Mouse (Mus musculus) neural tube, embryonic 13.5 days (tissue): ENCODE measurements around the gene Ipo5. TPM values are rescaled to one million over a fixed set of nuclear protein-coding genes. Genes with fewer than 3 reads are reported as not detected.

ENCODE experiments used
- ATAC-seq: fragments of 200-750 bp; cut with Nextera tagmentation; 2 replicates; pipeline ENCODE4 v1.8.0; 2017; ENCODE audit warnings: low read depth, mild to moderate bottlenecking, moderate TSS enrichment, moderate library complexity
- H3K27ac ChIP-seq: fragments of 300-500 bp; sonication (generic); replicated peaks from 2 replicates; pipeline ENCODE4 v1.5.1; 2015; ENCODE audit warnings: moderate library complexity, mild to moderate bottlenecking, inconsistent platforms
- H3K27me3 ChIP-seq: fragments of 300-500 bp; sonication (generic); 2 replicates; pipeline ENCODE4 v1.6.1; 2015; ENCODE audit warnings: mild to moderate bottlenecking, inconsistent platforms
- H3K36me3 ChIP-seq: fragments of 300-500 bp; sonication (generic); 2 replicates; pipeline ENCODE4 v1.6.1; 2015; ENCODE audit warnings: mild to moderate bottlenecking, inconsistent platforms
- H3K4me1 ChIP-seq: fragments of 300-500 bp; sonication (generic); replicated peaks from 2 replicates; pipeline ENCODE4 v1.6.1; 2015; ENCODE audit warnings: inconsistent platforms
- H3K4me2 ChIP-seq: fragments of 300-500 bp; sonication (generic); 2 replicates; pipeline ENCODE4 v1.6.1; 2015; ENCODE audit warnings: inconsistent platforms, mild to moderate bottlenecking, moderate library complexity
- H3K4me3 ChIP-seq: fragments of 300-500 bp; sonication (generic); 2 replicates; pipeline ENCODE4 v1.5.1; 2015; ENCODE audit warnings: mild to moderate bottlenecking, inconsistent platforms
- H3K9ac ChIP-seq: fragments of 300-500 bp; sonication (generic); 2 replicates; pipeline ENCODE4 v1.6.1; 2015; ENCODE audit warnings: moderate library complexity, mild to moderate bottlenecking, inconsistent platforms
- H3K9me3 ChIP-seq: fragments of 300-500 bp; sonication (generic); 2 replicates; pipeline ENCODE4 v1.6.1; 2016; ENCODE audit warnings: inconsistent platforms
- WGBS: fragments of 180-500 bp; shearing (Covaris S2); methylation state at CpG from one replicate; pipeline ENCODE4 v1.1.7; 2015; 5-methylcytosine and 5-hydroxymethylcytosine counted together
- polyA plus RNA-seq: library from polyadenylated mRNA; unstranded; fragments of >200 nt; fragmentation: Nextera tagmentation; extraction: Ambion mirVana; gene quantifications from 2 replicates; pipeline ENCODE4 v1.2.1, GENCODE M21; 2015

The Ipo5 gene
- polyA plus RNA-seq = 56.5 and 59.2 TPM in 2 replicates

DNA sequence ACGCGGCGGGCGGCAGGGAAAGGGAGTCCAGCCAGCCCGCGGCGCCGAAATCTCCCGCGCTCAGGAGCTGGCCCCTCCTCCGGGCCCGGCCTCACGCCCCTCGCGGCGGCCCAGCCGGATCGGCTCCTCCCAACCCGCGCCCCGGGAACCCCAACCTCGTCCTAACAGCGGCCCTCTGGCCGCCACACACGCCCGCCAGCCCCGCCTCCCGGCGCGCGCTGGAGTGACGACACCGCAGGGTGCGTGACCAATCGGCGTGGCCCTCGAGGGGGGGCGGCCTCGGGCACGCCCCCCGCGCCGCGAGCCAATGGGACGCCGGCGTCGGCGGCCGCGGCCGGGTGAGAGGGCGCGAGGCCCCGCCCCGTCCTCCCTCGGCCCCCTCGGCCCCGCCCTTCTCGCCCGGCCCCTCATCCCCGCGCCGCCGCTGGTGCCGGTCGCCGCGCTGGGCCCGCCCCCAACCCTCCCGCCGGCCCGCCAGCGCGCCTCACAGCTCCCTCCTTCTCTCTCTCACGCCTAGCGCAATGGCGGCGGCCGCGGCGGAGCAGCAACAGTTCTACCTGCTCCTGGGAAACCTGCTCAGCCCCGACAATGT is at the start of gene Ipo5:
Gene Ipo5, plus strand, starts transcription at position 492 of the 592 bp plus-strand sequence.
- Histone ChIP-seq H3K27me3 (no peaks in the 10 kb centered on the region), H3K36me3 (no peaks in the 10 kb centered on the region), H3K9ac (peak within 1 kb of the TSS; percentile 90), H3K27ac (peak within 1 kb of the TSS; percentile 94), H3K9me3 (no peaks in the 10 kb centered on the region), H3K4me2 (peak within 1 kb of the TSS; percentile 95), H3K4me3 (peak within 1 kb of the TSS; percentile 90), H3K4me1 (peaks cover 20% of the 10 kb centered on the region)
- under 1% methylated on average over 45 of the region's 83 CpGs for WGBS
- peak; percentile 96 for ATAC-seq

- Histone ChIP-seq H3K27ac (no peak overlapping the region), H3K4me3 (no peak overlapping the region), H3K4me1 (no peaks in the 10 kb centered on the region), H3K9ac (no peak overlapping the region), H3K4me2 (no peak overlapping the region), H3K9me3 (peaks cover under 1% of the 10 kb centered on the region; the same call in 1 of the 2 replicates), H3K36me3 (no peaks in the 10 kb centered on the region), H3K27me3 (no peaks in the 10 kb centered on the region)
- WGBS = 96% methylated on average over 3 of the region's 3 CpGs
- ATAC-seq = no peak
Observed at GRCm38 (mm10) chr14:120863205-120863604, 47.8 kb upstream of the Ipo5 start.

DNA sequence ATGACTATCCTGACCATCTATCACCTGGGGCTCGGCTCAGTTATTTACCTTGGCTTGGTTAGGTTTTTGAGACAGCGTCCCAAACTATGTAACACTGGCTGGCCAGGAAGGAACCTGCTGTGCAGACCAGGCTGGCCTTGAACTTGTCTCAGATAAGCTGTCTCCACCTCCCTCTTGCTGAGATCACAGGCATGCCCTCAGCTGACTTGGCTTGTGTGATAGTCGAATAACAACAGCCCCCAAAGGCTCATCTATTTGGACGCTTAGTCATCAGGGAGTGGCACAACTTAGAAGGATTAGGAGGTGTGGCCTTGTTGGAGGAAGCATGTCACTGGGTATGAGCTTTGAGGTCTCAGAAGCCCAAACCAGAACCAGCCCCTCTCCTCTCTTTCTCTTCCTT is 46.1 kb upstream of the Ipo5 start:
- Histone ChIP-seq H3K36me3 (no peaks in the 10 kb centered on the region), H3K9me3 (no peaks in the 10 kb centered on the region), H3K4me2 (no peak overlapping the region), H3K27me3 (no peaks in the 10 kb centered on the region), H3K4me1 (0 out of 2 replicates have a peak, but pooled peaks cover 6% of the 10 kb centered on the region), H3K4me3 (no peak overlapping the region), H3K9ac (no peak overlapping the region), H3K27ac (no peak overlapping the region)
- no peak for ATAC-seq
- 89% methylated on average over 4 of the region's 4 CpGs for WGBS

DNA sequence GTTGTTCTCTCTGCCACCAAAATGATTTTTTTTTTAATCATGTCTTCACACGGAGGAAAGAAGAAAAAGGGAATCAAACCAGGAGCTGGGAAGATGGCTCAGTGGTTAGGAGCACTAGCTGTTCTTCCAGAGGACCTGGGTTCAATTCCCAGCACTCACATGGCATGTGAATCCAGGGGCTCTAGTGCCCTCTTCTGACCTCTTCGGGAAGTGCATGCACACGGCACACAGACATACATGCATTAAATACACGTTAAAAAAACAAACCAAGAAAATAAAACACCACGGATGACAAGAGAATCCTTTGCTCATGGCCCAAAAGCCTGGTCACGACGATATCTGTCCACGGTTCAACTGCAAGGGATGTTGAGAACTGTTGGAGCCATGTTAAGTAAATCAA is 44.5 kb upstream of the Ipo5 start:
- H3K27me3 ChIP-seq = no peaks in the 10 kb centered on the region
- H3K4me3 ChIP-seq = no peak overlapping the region
- H3K36me3 ChIP-seq = no peaks in the 10 kb centered on the region
- no peak overlapping the region for H3K4me2 ChIP-seq
- no peaks in the 10 kb centered on the region for H3K9me3 ChIP-seq
- ATAC-seq = no peak
- peaks cover 14% of the 10 kb centered on the region for H3K4me1 ChIP-seq
- H3K9ac ChIP-seq = no peak overlapping the region
- H3K27ac ChIP-seq = no peak overlapping the region
- 93% methylated on average over 8 of the region's 8 CpGs for WGBS

DNA sequence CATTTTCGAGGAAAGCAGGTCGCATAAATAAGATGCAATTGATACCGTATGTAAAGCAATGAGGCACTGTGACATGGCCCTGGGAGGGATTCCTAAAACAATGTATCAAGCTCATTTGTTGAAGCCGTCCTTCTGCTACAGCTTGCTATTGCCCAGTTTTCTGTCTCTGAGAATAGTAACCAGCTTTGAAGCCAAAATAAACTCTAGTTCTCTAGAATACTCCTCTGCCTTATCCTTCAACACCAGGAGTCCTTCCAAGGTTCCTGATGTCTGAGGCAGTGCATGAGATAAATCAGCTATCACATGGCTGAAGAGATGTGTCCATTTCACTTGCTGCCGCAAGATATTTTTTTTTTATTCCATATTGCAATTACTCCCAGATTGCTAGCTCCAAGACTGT is 43.9 kb upstream of the Ipo5 start:
- Histone ChIP-seq H3K4me1 (peaks cover 14% of the 10 kb centered on the region), H3K36me3 (no peaks in the 10 kb centered on the region), H3K9ac (no peak overlapping the region), H3K27ac (no peak overlapping the region), H3K4me2 (no peak overlapping the region), H3K27me3 (no peaks in the 10 kb centered on the region), H3K9me3 (no peaks in the 10 kb centered on the region), H3K4me3 (no peak overlapping the region)
- ATAC-seq = no peak
- WGBS = 86% methylated on average over 5 of the region's 5 CpGs

- Histone ChIP-seq H3K36me3 (no peaks in the 10 kb centered on the region), H3K9me3 (no peaks in the 10 kb centered on the region), H3K4me1 (peaks cover 14% of the 10 kb centered on the region), H3K27ac (no peak overlapping the region), H3K9ac (no peak overlapping the region), H3K4me3 (no peak overlapping the region), H3K4me2 (no peak overlapping the region), H3K27me3 (no peaks in the 10 kb centered on the region)
- 42% methylated on average over 8 of the region's 8 CpGs for WGBS
- peak; percentile 50; the same call in 1 of the 2 replicates for ATAC-seq
Observed at GRCm38 (mm10) chr14:120868494-120868893, 42.5 kb upstream of the Ipo5 start.

GRCm38 (mm10) chr14:120870736-120871135 is 40.3 kb upstream of the Ipo5 start:
- peak; percentile 61; the same call in 1 of the 2 replicates for ATAC-seq
- Histone ChIP-seq H3K4me1 (peaks cover 14% of the 10 kb centered on the region), H3K27ac (0 out of 2 replicates have a peak overlapping the region, but pooled peaks have one; percentile 5), H3K27me3 (no peaks in the 10 kb centered on the region), H3K9ac (no peak overlapping the region), H3K4me2 (no peak overlapping the region), H3K9me3 (no peaks in the 10 kb centered on the region), H3K36me3 (no peaks in the 10 kb centered on the region), H3K4me3 (no peak overlapping the region)
- WGBS = 19% methylated on average over 5 of the region's 5 CpGs

GRCm38 (mm10) chr14:120874397-120874796 is 36.6 kb upstream of the Ipo5 start:
- Histone ChIP-seq H3K4me2 (no peak overlapping the region), H3K27ac (no peak overlapping the region), H3K9ac (no peak overlapping the region), H3K4me3 (no peak overlapping the region), H3K36me3 (no peaks in the 10 kb centered on the region), H3K4me1 (peaks cover 8% of the 10 kb centered on the region), H3K27me3 (no peaks in the 10 kb centered on the region), H3K9me3 (no peaks in the 10 kb centered on the region)
- WGBS = 95% methylated on average over 7 of the region's 7 CpGs
- ATAC-seq = no peak

- no peak for ATAC-seq
- Histone ChIP-seq H3K27me3 (no peaks in the 10 kb centered on the region), H3K27ac (no peak overlapping the region), H3K9me3 (no peaks in the 10 kb centered on the region), H3K4me2 (no peak overlapping the region), H3K4me3 (no peak overlapping the region), H3K36me3 (no peaks in the 10 kb centered on the region), H3K9ac (no peak overlapping the region), H3K4me1 (peaks cover 8% of the 10 kb centered on the region)
- 70% methylated on average over 9 of the region's 9 CpGs for WGBS
Observed at GRCm38 (mm10) chr14:120875144-120875543, 35.9 kb upstream of the Ipo5 start.

DNA sequence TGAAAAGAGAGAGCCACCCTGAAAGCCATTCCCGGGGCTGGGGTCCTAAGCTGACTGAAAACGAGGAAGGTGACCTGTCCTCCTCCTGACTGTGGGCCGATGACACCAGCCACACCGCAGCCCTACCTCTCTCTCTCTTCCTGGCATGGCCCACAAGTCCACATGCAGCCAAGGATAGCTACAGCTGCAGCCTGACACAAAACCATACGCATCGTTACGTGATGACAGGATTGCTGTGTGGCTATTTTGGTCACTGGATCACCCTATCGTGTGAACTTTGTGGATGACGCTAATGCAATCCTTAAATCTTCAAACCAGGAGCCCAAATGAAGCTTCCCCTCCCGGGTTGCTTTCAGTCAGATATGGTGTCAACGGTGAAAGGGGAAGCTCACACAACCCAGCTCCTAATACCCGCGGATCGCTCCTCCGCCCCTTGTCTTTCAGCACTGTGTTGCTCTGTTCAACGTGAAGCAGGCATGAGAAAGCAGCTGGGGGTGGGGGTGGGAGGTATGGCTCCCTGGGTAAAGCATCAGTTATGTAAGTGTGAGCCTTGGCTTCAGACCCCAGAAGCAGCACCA is 35.1 kb upstream of the Ipo5 start:
- no peaks in the 10 kb centered on the region for H3K36me3 ChIP-seq
- H3K9ac ChIP-seq = no peak overlapping the region
- no peak overlapping the region for H3K4me3 ChIP-seq
- ATAC-seq = no peak
- H3K27me3 ChIP-seq = no peaks in the 10 kb centered on the region
- no peak overlapping the region for H3K4me2 ChIP-seq
- no peak overlapping the region for H3K27ac ChIP-seq
- H3K9me3 ChIP-seq = no peaks in the 10 kb centered on the region
- WGBS = 86% methylated on average over 16 of the region's 16 CpGs
- H3K4me1 ChIP-seq = peaks cover 3% of the 10 kb centered on the region; the same call in 1 of the 2 replicates

GRCm38 (mm10) chr14:120877147-120877546 is 33.9 kb upstream of the Ipo5 start:
- no peak overlapping the region for H3K4me2 ChIP-seq
- no peaks in the 10 kb centered on the region for H3K9me3 ChIP-seq
- no peaks in the 10 kb centered on the region for H3K27me3 ChIP-seq
- H3K27ac ChIP-seq = no peak overlapping the region
- H3K4me1 ChIP-seq = no peaks in the 10 kb centered on the region
- no peak overlapping the region for H3K9ac ChIP-seq
- WGBS = 74% methylated on average over 10 of the region's 10 CpGs
- no peak for ATAC-seq
- no peak overlapping the region for H3K4me3 ChIP-seq
- no peaks in the 10 kb centered on the region for H3K36me3 ChIP-seq

DNA sequence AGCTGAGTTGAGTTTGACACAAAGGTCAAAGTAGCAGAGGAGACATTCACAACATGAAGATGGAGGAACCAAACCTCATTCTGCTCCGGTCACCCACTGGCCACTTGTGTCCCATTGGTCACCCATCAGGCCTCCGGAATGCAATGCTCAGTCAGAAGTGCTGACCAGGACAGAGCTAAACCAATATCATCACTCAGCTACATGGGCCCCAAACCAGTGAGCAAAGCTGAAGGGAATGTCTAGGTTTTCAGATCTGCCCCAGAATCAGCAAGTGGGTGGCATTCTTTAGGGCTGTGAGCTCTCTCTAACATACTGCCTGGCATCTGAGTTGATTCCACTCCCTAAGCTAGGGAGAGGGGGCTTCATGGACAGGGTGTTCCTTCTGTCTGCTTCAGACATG is 32.0 kb upstream of the Ipo5 start:
- H3K27ac ChIP-seq = no peak overlapping the region

GRCm38 (mm10) chr14:120880601-120881000 is 30.4 kb upstream of the Ipo5 start:
- no peak for ATAC-seq
- H3K27ac ChIP-seq = no peak overlapping the region
- H3K9me3 ChIP-seq = no peaks in the 10 kb centered on the region
- H3K9ac ChIP-seq = no peak overlapping the region
- no peak overlapping the region for H3K4me3 ChIP-seq
- H3K4me2 ChIP-seq = no peak overlapping the region
- no peaks in the 10 kb centered on the region for H3K4me1 ChIP-seq
- H3K36me3 ChIP-seq = no peaks in the 10 kb centered on the region
- WGBS = 18% methylated on average over 1 of the region's 5 CpGs
- no peaks in the 10 kb centered on the region for H3K27me3 ChIP-seq

More for the DNA sequence above, 32.0 kb upstream of the Ipo5 start:
- Histone ChIP-seq H3K4me1 (no peaks in the 10 kb centered on the region), H3K36me3 (no peaks in the 10 kb centered on the region), H3K4me2 (no peak overlapping the region), H3K9me3 (no peaks in the 10 kb centered on the region), H3K4me3 (no peak overlapping the region), H3K27me3 (no peaks in the 10 kb centered on the region), H3K9ac (no peak overlapping the region)
- WGBS = 91% methylated on average over 2 of the region's 2 CpGs
- no peak for ATAC-seq
